Mouse (Mus musculus) right cerebral cortex, postnatal 25 days (tissue): Measurements from ENCODE around the gene Tollip.
"Not testable (repeated sequence)": the region's sequence is repeated elsewhere in the genome, so short reads cannot be mapped to it uniquely, and the experiment has no call there.

Experiments
- DNase-seq: peaks from one replicate; pipeline ENCODE4 v3.0.0; 2022

Tollip gene

GRCm38 (mm10) chr7:141924917-141925316 is 6.6 kb upstream of the Tollip start:
- peak; percentile 67 for DNase-seq

GRCm38 (mm10) chr7:141924121-141924520 is 5.8 kb upstream of the Tollip start:
- DNase-seq, result not testable (repeated sequence)

- DNase-seq, result no peak
Observed at GRCm38 (mm10) chr7:141911305-141911704, 7.0 kb downstream of the Tollip start.

GRCm38 (mm10) chr7:141908591-141908990 is 9.7 kb downstream of the Tollip start:
- DNase-seq, result no peak

- DNase-seq, result no peak
Observed at GRCm38 (mm10) chr7:141902791-141903190, 15.5 kb downstream of the Tollip start.

GRCm38 (mm10) chr7:141902269-141902729 is 16.0 kb downstream of the Tollip start:
- peak; percentile 99 for DNase-seq

- no peak for DNase-seq
Observed at GRCm38 (mm10) chr7:141901825-141902224, 16.5 kb downstream of the Tollip start.

- DNase-seq, result no peak
Observed at GRCm38 (mm10) chr7:141892151-141892550, 26.2 kb downstream of the Tollip start.

- no peak for DNase-seq
Observed at GRCm38 (mm10) chr7:141878813-141879212, 39.5 kb downstream of the Tollip start.

- no peak for DNase-seq
Observed at GRCm38 (mm10) chr7:141874891-141875290, 43.4 kb downstream of the Tollip start.

GRCm38 (mm10) chr7:141870553-141870952 is 47.8 kb downstream of the Tollip start:
- no peak for DNase-seq

- no peak for DNase-seq
Observed at GRCm38 (mm10) chr7:141869644-141870043, 48.7 kb downstream of the Tollip start.

GRCm38 (mm10) chr7:141861046-141861445 is 57.3 kb downstream of the Tollip start:
- no peak for DNase-seq

GRCm38 (mm10) chr7:141840354-141840753 is 78.0 kb downstream of the Tollip start:
- no peak for DNase-seq

GRCm38 (mm10) chr7:141838779-141839178 is 79.5 kb downstream of the Tollip start, which contains the start of gene Muc5b:
Muc5b (plus strand) TSS chr7:141839070.
- no peak for DNase-seq

GRCm38 (mm10) chr7:141836423-141836822 is 81.9 kb downstream of the Tollip start:
- no peak for DNase-seq

- no peak for DNase-seq
Observed at GRCm38 (mm10) chr7:141835941-141836340, 82.4 kb downstream of the Tollip start.
